9 mouse cellular contexts compared by ENCODE assay signal in the genomic region with DNA sequence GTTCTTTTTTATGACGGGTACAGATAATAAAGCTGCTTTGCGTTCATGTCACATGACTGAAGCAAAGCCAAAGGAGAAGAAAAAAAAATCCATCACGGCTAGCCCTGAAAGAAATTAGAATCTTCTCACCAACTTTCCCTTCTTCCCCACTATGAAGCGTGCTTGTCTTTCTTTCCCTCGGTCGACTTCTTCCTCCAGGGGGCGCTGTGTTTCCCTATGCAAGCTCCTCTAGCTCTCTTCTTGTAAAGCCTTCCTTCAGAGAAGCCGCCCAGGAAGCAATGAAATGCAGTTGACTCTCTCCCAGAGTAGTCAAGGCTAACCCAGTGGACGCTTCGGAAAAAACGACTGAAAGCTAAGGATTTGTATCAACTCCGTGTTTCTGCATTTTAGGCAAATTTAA.
DNase-seq lines count a peak whose midpoint lies in the region; ATAC-seq and TF ChIP-seq lines count a peak whose summit lies in the region.
"Had no signal": no experiment of that assay in that cellular context is flagged by ENCODE, and none has a peak within 500 bp of the region (broad histone marks: within the 10 kb centered on the region; RNA-seq: fewer than 3 reads in every experiment).

No protein-coding gene starts in this region.

- peak; percentile 72 for TF ChIP-seq CTCF in layer of hippocampus, adult 2 months (conservative IDR thresholded peaks at IDR 0.05)
- peak; percentile 64 for TF ChIP-seq CTCF in Patski (IDR thresholded peaks at IDR 0.05)

- H3K36me3 ChIP-seq in embryonic facial prominence, embryonic 11.5 days (replicated peaks; ENCODE audit: control insufficient read depth, insufficient read depth, low read depth, low read length): no peaks in the 10 kb centered on the region
- H3K36me3 ChIP-seq: stomach, embryonic 15.5 days had no signal

- no peak overlapping the region for H3K4me3 ChIP-seq in layer of hippocampus, adult 2 months
- no peak overlapping the region for H3K4me3 ChIP-seq in embryonic facial prominence, embryonic 11.5 days (ENCODE audit: low read depth, low read length)
- H3K4me3 ChIP-seq: stomach, embryonic 15.5 days had no signal

- no peak overlapping the region for H3K27ac ChIP-seq in layer of hippocampus, adult 2 months
- no peak overlapping the region for H3K27ac ChIP-seq in embryonic facial prominence, embryonic 11.5 days (replicated peaks; ENCODE audit: low read depth, low read length)
- H3K27ac ChIP-seq: stomach, embryonic 15.5 days had no signal

- no peak for ATAC-seq in CD4-positive, CD25-positive, alpha-beta regulatory T cell, adult 4 months
- no peak for ATAC-seq in Patski
- ATAC-seq in embryonic facial prominence, embryonic 11.5 days (replicated peaks; ENCODE audit: insufficient number of reproducible peaks, low FRiP score, low TSS enrichment, low read depth): no peak

- in situ Hi-C loops in Patski (cut with MboI; ENCODE audit: low pct_unique_long_range_greater_than_20kb): loop anchor here (25.0 kb wide), 1 partner anchor 105 kb away; no protein-coding TSS in a partner anchor

- no peaks in the 10 kb centered on the region for H3K4me1 ChIP-seq in embryonic facial prominence, embryonic 11.5 days (ENCODE audit: control insufficient read depth, insufficient read depth, low read length)
- H3K4me1 ChIP-seq: stomach, embryonic 15.5 days had no signal

- POLR2A ChIA-PET in Patski (lab: Charles Lee): no interaction called here

- WGBS in embryonic facial prominence, embryonic 11.5 days: 58% methylated on average over 12 of the region's 12 CpGs

- no peaks in the 10 kb centered on the region for H3K9me3 ChIP-seq in embryonic facial prominence, embryonic 11.5 days (replicated peaks; ENCODE audit: control insufficient read depth, low read length)
- H3K9me3 ChIP-seq: stomach, embryonic 15.5 days had no signal

- no peak overlapping the region for H3K4me2 ChIP-seq in embryonic facial prominence, embryonic 11.5 days (ENCODE audit: low read depth, low read length)
- H3K4me2 ChIP-seq: stomach, embryonic 15.5 days had no signal

- DNase-seq in CD4-positive, CD25-positive, alpha-beta regulatory T cell, adult 2 months (ENCODE audit: low read depth, low spot score): peak; percentile 66
- no peak for DNase-seq in layer of hippocampus, adult 2 months (ENCODE audit: low spot score in 2 of 2)
- DNase-seq in layer of hippocampus, adult 8-10 months (ENCODE audit: low spot score in 2 of 2): no peak
- no peak for DNase-seq in Patski (ENCODE audit: low read depth, low spot score)
- peak; percentile 46 for DNase-seq in embryonic facial prominence, embryonic 11.5 days (ENCODE audit: low spot score)
- DNase-seq in retina, postnatal 7 days (ENCODE audit: low read depth, low spot score): peak; percentile 5
- DNase-seq in urinary bladder, adult 2 months (ENCODE audit: low spot score): no peak

- CTCF ChIA-PET in Patski (lab: Charles Lee): interaction anchor here (0.9 to 3.2 kb wide), 5 partner anchors 9 to 132 kb away, joined by 3 to 16 read pairs (median 4); no protein-coding TSS in a partner anchor

- no peaks in the 10 kb centered on the region for H3K27me3 ChIP-seq in Patski
- H3K27me3 ChIP-seq in embryonic facial prominence, embryonic 11.5 days (ENCODE audit: control insufficient read depth, insufficient read depth, low read length): no peaks in the 10 kb centered on the region
- H3K27me3 ChIP-seq: stomach, embryonic 15.5 days had no signal

- no peak overlapping the region for H3K9ac ChIP-seq in embryonic facial prominence, embryonic 11.5 days (replicated peaks; ENCODE audit: low read length)
- H3K9ac ChIP-seq: stomach, embryonic 15.5 days had no signal

Comparison
In these comparisons a context has a peak if more than half of its experiments do, and no peak if none do; other contexts are left out.
1. DNase-seq: peak in CD4-positive, CD25-positive, alpha-beta regulatory T cell, adult 2 months (single experiment), embryonic facial prominence, embryonic 11.5 days (single experiment) and retina, postnatal 7 days (single experiment); none in layer of hippocampus, adult 2 months (0 of 2), layer of hippocampus, adult 8-10 months (0 of 2), Patski (single experiment) and urinary bladder, adult 2 months (single experiment).